Mouse (Mus musculus) ES-Bruce4 (cell line): ENCODE results near the gene Ndrg2. TPM values are rescaled to one million over a fixed set of nuclear protein-coding genes. Genes with fewer than 3 reads are reported as not detected.

Experiments used
- H3K27ac ChIP-seq: 2 replicates; pipeline ENCODE4 v1.5.1; 2012; ENCODE audit warnings: low read length, inconsistent platforms; ENCODE audit not compliant: insufficient read depth
- H3K27me3 ChIP-seq: 2 replicates; pipeline ENCODE4 v1.6.1; 2012; ENCODE audit warnings: mild to moderate bottlenecking, low read length, inconsistent platforms; ENCODE audit not compliant: control insufficient read depth, poor library complexity, insufficient read depth, severe bottlenecking
- H3K36me3 ChIP-seq: 2 replicates; pipeline ENCODE4 v1.6.1; 2012; ENCODE audit warnings: inconsistent platforms, mild to moderate bottlenecking, low read length, moderate library complexity; ENCODE audit not compliant: control insufficient read depth, poor library complexity, insufficient read depth, severe bottlenecking
- H3K4me1 ChIP-seq: one replicate; pipeline ENCODE4 v1.8.1; 2011; ENCODE audit warnings: low read length; ENCODE audit not compliant: control insufficient read depth, insufficient read depth
- H3K4me3 ChIP-seq: 2 replicates; pipeline ENCODE4 v1.5.1; 2011; ENCODE audit warnings: low read depth, mild to moderate bottlenecking, low read length
- H3K9ac ChIP-seq: 2 replicates; pipeline ENCODE4 v1.6.1; 2012; ENCODE audit warnings: low read depth, mild to moderate bottlenecking, inconsistent platforms; ENCODE audit not compliant: poor library complexity, severe bottlenecking
- H3K9me3 ChIP-seq: replicated peaks from 2 replicates; pipeline ENCODE4 v1.6.1; 2012; ENCODE audit warnings: mild to moderate bottlenecking, low read length, inconsistent platforms; ENCODE audit not compliant: control insufficient read depth, poor library complexity, insufficient read depth, severe bottlenecking
- CTCF ChIP-seq: IDR thresholded peaks from one replicate; pipeline ENCODE4 v1.8.1; 2011; ENCODE audit warnings: low read depth, low read length
- EP300 ChIP-seq: IDR thresholded peaks from 2 replicates; pipeline ENCODE4 v1.6.1; 2011; ENCODE audit warnings: low read depth, low read length; ENCODE audit not compliant: insufficient read depth
- POLR2A ChIP-seq: IDR thresholded peaks from one replicate; pipeline ENCODE4 v1.8.1; 2011; ENCODE audit warnings: low read length; ENCODE audit not compliant: insufficient read depth
- polyA plus RNA-seq: library from polyadenylated mRNA; stranded (reverse); fragments of >200 nt; gene quantifications from 2 replicates; pipeline ENCODE4 v1.2.4, GENCODE M21; 2011; ENCODE audit warnings: low read depth; ENCODE audit not compliant: missing spikeins, insufficient read depth, insufficient read length

Ndrg2 gene
- polyA plus RNA-seq, 1 experiment = 30.2 TPM

DNA sequence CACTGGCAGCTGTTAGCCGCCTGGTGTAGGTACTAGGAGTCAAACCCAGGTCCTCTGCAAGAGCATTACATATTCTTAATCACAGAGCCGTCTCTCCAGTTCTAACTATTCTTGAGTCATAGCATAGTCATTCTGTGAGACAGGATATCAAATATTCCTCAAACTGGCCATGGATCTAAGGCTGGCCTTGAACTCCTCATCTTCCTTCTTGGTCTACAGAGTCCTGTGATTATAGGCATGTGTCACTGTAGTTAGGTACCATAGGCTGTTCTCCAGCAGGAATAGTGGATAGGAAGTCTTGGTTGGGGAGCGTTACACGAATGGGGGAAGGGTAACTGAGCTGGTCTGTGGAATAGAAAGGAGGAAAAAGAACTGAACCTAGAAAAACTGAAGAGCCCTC is 2.6 kb upstream of the Ndrg2 start:
- Histone ChIP-seq H3K36me3 (no peaks in the 10 kb centered on the region), H3K9ac (no peak overlapping the region), H3K9me3 (no peaks in the 10 kb centered on the region), H3K4me1 (peaks cover 3% of the 10 kb centered on the region), H3K4me3 (no peak overlapping the region), H3K27ac (no peak overlapping the region), H3K27me3 (no peaks in the 10 kb centered on the region)
- TF ChIP-seq CTCF (no peak), EP300 (no peak), POLR2A (no peak)

GRCm38 (mm10) chr14:51915030-51915429 is 1.1 kb upstream of the Ndrg2 start:
- Histone ChIP-seq H3K4me3 (no peak overlapping the region), H3K27ac (no peak overlapping the region), H3K4me1 (peaks cover 3% of the 10 kb centered on the region), H3K27me3 (no peaks in the 10 kb centered on the region), H3K36me3 (no peaks in the 10 kb centered on the region), H3K9ac (no peak overlapping the region), H3K9me3 (no peaks in the 10 kb centered on the region)
- no peak for TF ChIP-seq POLR2A
- TF ChIP-seq EP300 = no peak
- no peak for TF ChIP-seq CTCF

DNA sequence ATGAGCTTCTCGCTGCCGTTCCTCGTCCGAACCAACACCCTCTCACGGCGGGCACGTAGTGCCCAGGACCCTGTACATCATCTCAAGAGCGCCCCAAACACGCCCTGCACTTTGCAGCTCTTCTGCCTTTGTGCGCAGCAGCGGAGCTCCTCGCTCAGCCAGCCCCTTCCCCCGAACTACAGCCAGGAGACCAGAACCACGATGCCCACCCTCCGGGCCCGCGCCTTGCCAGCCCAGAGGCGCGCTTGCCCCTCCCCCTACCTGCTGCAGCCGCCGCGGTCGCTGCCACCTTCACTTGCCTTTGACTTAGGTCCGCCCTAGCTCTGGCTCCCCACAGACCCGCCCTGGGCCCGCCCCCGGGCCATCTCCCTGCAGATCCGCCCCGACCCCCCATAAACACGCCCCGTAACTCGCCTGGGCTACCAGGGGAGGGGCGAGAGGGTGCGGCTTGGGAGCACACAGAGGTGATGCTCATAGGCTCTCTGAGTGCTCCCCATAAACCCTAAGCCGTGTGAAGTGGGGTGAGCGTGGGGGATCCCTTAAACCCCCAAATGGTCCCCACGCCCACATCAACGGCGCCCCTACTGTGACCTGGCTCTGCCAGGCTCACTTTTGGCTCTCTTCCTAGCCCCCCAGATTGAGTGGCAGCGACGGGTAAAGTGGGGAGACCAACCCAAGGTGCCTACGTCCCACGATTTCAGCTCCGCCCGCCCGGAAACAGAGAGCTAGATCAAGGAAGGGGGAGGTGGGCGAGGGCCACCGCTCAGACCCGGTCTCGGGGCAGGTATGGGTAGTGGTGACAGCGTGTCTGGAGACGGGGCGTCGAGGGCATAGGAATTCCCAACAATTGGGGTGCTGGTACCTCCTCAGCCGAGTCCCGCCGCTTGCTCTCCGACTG is 647 bp downstream of the Ndrg2 start:
- peaks cover 3% of the 10 kb centered on the region for H3K4me1 ChIP-seq
- peak overlapping the region; percentile 59 for H3K4me3 ChIP-seq
- no peak overlapping the region for H3K27ac ChIP-seq
- H3K9ac ChIP-seq = peak overlapping the region; percentile 48
- no peaks in the 10 kb centered on the region for H3K27me3 ChIP-seq
- H3K9me3 ChIP-seq = no peaks in the 10 kb centered on the region
- H3K36me3 ChIP-seq = no peaks in the 10 kb centered on the region
- TF ChIP-seq POLR2A (no peak), EP300 (peak; percentile 40; the same call in 1 of the 2 replicates)

DNA sequence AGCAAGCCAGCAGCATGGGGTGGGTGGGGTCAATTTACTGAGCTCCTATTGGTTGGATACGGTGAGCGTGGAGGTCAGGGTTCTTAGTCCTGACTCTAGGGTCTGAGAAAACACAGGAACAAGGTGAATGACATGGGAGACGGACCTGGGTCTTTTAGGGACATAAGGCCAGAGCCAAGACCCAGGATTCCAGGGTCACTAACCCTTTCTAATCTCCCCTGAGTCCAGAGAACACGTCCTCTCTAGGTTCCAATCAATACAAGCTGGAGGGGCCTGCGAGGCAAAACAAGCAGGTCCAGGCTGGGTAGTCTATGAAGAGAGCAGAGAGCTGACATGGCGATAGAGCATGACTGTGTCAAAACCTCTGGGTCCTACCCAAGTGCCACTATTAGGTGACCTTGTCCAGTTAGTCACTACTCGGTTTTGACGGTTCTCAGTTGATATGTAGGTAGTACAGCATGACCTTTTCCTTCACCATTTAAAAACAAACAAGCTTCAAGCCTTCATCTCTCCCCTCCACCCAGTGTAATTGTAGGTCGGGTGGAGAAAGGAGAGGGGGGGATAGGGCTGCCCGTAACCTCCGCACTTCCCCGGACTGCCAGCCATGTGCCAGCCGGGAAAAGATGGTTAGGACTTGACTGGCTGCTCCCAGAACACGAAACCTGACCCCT is 1.4 kb downstream of the Ndrg2 start:
- TF ChIP-seq POLR2A (no peak), CTCF (no peak), EP300 (no peak)
- H3K9ac ChIP-seq = peak overlapping the region; percentile 48
- H3K27ac ChIP-seq = no peak overlapping the region
- H3K4me3 ChIP-seq = peak overlapping the region; percentile 59
- H3K4me1 ChIP-seq = peaks cover 3% of the 10 kb centered on the region
- no peaks in the 10 kb centered on the region for H3K9me3 ChIP-seq
- no peaks in the 10 kb centered on the region for H3K27me3 ChIP-seq
- no peaks in the 10 kb centered on the region for H3K36me3 ChIP-seq

- Histone ChIP-seq H3K36me3 (no peaks in the 10 kb centered on the region), H3K9ac (no peak overlapping the region), H3K4me1 (peaks cover 3% of the 10 kb centered on the region), H3K27ac (no peak overlapping the region), H3K4me3 (no peak overlapping the region), H3K9me3 (no peaks in the 10 kb centered on the region), H3K27me3 (no peaks in the 10 kb centered on the region)
- TF ChIP-seq CTCF (no peak), EP300 (no peak), POLR2A (no peak)
These were observed 2.7 kb downstream of the Ndrg2 start for GRCm38 (mm10) chr14:51911301-51911700.

DNA sequence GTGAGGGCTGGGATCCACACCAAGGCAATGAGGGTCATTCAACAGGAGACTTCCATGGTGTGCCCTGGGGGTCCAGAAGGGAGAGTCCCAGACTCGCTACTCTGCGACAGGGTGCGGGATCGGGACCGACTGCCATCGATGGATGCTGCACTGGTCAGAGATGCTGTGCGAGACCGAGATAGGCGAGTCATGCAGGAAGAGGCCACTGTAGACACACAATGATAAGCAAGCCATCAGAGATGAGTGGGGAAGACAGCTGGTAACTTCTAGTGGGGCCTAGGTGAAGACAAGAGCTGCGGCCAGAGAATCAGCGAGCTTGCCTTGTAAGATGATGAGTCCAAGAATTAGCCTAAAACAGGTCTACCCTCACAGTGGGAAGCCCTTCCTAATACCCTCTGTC is 7.9 kb downstream of the Ndrg2 start:
- Histone ChIP-seq H3K36me3 (no peaks in the 10 kb centered on the region), H3K4me1 (no peaks in the 10 kb centered on the region), H3K4me3 (no peak overlapping the region), H3K9me3 (no peaks in the 10 kb centered on the region), H3K27me3 (no peaks in the 10 kb centered on the region), H3K27ac (no peak overlapping the region), H3K9ac (no peak overlapping the region)
- TF ChIP-seq EP300 (no peak), CTCF (no peak), POLR2A (no peak)
